Mouse (Mus musculus) right cerebral cortex, adult 18-20 months (tissue): ENCODE data around the gene Edem2.
A peak's percentile ranks its signal among the peaks of the same experiment; 100 is the strongest.
"Not testable (repeated sequence)": the region's sequence is repeated elsewhere in the genome, so short reads cannot be mapped to it uniquely, and the experiment has no call there.

Experiments
- DNase-seq: peaks from one replicate; pipeline ENCODE4 v3.0.0; 2022; ENCODE audit warnings: mixed read lengths

Gene Edem2

GRCm38 (mm10) chr2:155729158-155729645 lies at the start of gene Edem2:
Edem2 (minus strand) TSS chr2:155729475.
- DNase-seq: peak; percentile 95

GRCm38 (mm10) chr2:155779066-155779465 lies 49.8 kb upstream of the Edem2 start:
- no peak for DNase-seq

GRCm38 (mm10) chr2:155778004-155778403 lies 48.7 kb upstream of the Edem2 start:
- DNase-seq: no peak

- no peak for DNase-seq
Measured at GRCm38 (mm10) chr2:155777688-155777985, 48.4 kb upstream of the Edem2 start.

- DNase-seq: no peak
Measured at GRCm38 (mm10) chr2:155776824-155777687, 47.8 kb upstream of the Edem2 start.

- DNase-seq: peak; percentile 40
Measured at GRCm38 (mm10) chr2:155775685-155776263, 46.5 kb upstream of the Edem2 start.

- no peak for DNase-seq
Measured at GRCm38 (mm10) chr2:155774927-155775684, 45.8 kb upstream of the Edem2 start, which contains the start of gene Mmp24. Mmp24 (plus strand) TSS chr2:155775342.

- no peak for DNase-seq
Measured at GRCm38 (mm10) chr2:155774261-155774926, 45.1 kb upstream of the Edem2 start.

GRCm38 (mm10) chr2:155773664-155774063 lies 44.4 kb upstream of the Edem2 start:
- no peak for DNase-seq

GRCm38 (mm10) chr2:155764679-155765418 lies 35.6 kb upstream of the Edem2 start:
- peak; percentile 64 for DNase-seq

- no peak for DNase-seq
Measured at GRCm38 (mm10) chr2:155756855-155757566, 27.7 kb upstream of the Edem2 start.

- DNase-seq: no peak
Measured at GRCm38 (mm10) chr2:155755746-155756145, 26.5 kb upstream of the Edem2 start.

- no peak for DNase-seq
Measured at GRCm38 (mm10) chr2:155751014-155751786, 21.9 kb upstream of the Edem2 start, which contains the start of gene Procr. Procr (plus strand) TSS chr2:155751117.

- no peak for DNase-seq
Measured at GRCm38 (mm10) chr2:155749394-155749793, 20.1 kb upstream of the Edem2 start.

GRCm38 (mm10) chr2:155745487-155745886 lies 16.2 kb upstream of the Edem2 start:
- DNase-seq: peak; percentile 14

GRCm38 (mm10) chr2:155743351-155743750 lies 14.1 kb upstream of the Edem2 start:
- DNase-seq: no peak

GRCm38 (mm10) chr2:155742931-155743337 lies 13.7 kb upstream of the Edem2 start:
- DNase-seq: no peak

- DNase-seq: no peak
Measured at GRCm38 (mm10) chr2:155742211-155742610, 12.9 kb upstream of the Edem2 start.

GRCm38 (mm10) chr2:155737803-155738202 lies 8.5 kb upstream of the Edem2 start:
- DNase-seq: no peak

GRCm38 (mm10) chr2:155736936-155737335 lies 7.7 kb upstream of the Edem2 start:
- no peak for DNase-seq

- not testable (repeated sequence) for DNase-seq
Measured at GRCm38 (mm10) chr2:155735766-155736165, 6.5 kb upstream of the Edem2 start, which contains the start of gene Gm17581. Gm17581 (minus strand) TSS chr2:155735866.
